Mouse (Mus musculus) lung, embryonic 14.5 days (tissue): Measurements from ENCODE around the gene Camk2d. TPM values are rescaled to one million over a fixed set of nuclear protein-coding genes. Genes with fewer than 3 reads are reported as not detected.

Experiments used
- ATAC-seq: fragments of 200-750 bp; cut with Nextera tagmentation; 2 replicates; pipeline ENCODE4 v1.8.0; 2017; ENCODE audit warnings: mild to moderate bottlenecking, moderate TSS enrichment, moderate library complexity; ENCODE audit not compliant: insufficient read depth
- DNase-seq: peaks from one replicate; pipeline ENCODE4 v3.0.0-alpha.2; 2015
- H3K27ac ChIP-seq: fragments of 300-500 bp; sonication (generic); 2 replicates; pipeline ENCODE4 v1.5.1; 2014; ENCODE audit warnings: low read depth, mild to moderate bottlenecking, moderate library complexity
- H3K27me3 ChIP-seq: fragments of 300-500 bp; sonication (generic); 2 replicates; pipeline ENCODE4 v1.6.1; 2014; ENCODE audit warnings: low read length, control low read depth; ENCODE audit not compliant: insufficient read depth
- H3K36me3 ChIP-seq: fragments of 300-500 bp; sonication (generic); 2 replicates; pipeline ENCODE4 v1.6.1; 2014; ENCODE audit warnings: control low read depth; ENCODE audit not compliant: insufficient read depth
- H3K4me1 ChIP-seq: fragments of 300-500 bp; sonication (generic); 2 replicates; pipeline ENCODE4 v1.6.1; 2014; ENCODE audit warnings: antibody characterized with exemption, control low read depth; ENCODE audit not compliant: insufficient read depth
- H3K4me2 ChIP-seq: fragments of 300-500 bp; sonication (generic); 2 replicates; pipeline ENCODE4 v1.6.1; 2014; ENCODE audit warnings: mild to moderate bottlenecking
- H3K4me3 ChIP-seq: fragments of 300-500 bp; sonication (generic); 2 replicates; pipeline ENCODE4 v1.5.1; 2014; ENCODE audit warnings: low read depth, low read length
- H3K9ac ChIP-seq: fragments of 300-500 bp; sonication (generic); 2 replicates; pipeline ENCODE4 v1.6.1; 2014
- H3K9me3 ChIP-seq: fragments of 300-500 bp; sonication (generic); 2 replicates; pipeline ENCODE4 v1.6.1; 2016; ENCODE audit warnings: low read depth, low read length, control low read depth
- CTCF ChIP-seq: IDR thresholded peaks from 2 replicates; pipeline ENCODE4 v1.5.1; 2016; ENCODE audit warnings: antibody characterized with exemption, low read depth
- WGBS: fragments of 180-500 bp; shearing (Covaris S2); extraction: QIAGEN DNeasy Blood & Tissue Kit; methylation state at CpG from one replicate; pipeline ENCODE4 v1.1.7; 2014; 5-methylcytosine and 5-hydroxymethylcytosine counted together
- polyA plus RNA-seq: library from polyadenylated mRNA; unstranded; fragments of >200 nt; fragmentation: Nextera tagmentation; extraction: Ambion mirVana; gene quantifications from 2 replicates; pipeline ENCODE4 v1.2.1, GENCODE M21; 2014

The Camk2d gene
- polyA plus RNA-seq, 1 experiment from 2014 or later: 43.2 TPM

DNA sequence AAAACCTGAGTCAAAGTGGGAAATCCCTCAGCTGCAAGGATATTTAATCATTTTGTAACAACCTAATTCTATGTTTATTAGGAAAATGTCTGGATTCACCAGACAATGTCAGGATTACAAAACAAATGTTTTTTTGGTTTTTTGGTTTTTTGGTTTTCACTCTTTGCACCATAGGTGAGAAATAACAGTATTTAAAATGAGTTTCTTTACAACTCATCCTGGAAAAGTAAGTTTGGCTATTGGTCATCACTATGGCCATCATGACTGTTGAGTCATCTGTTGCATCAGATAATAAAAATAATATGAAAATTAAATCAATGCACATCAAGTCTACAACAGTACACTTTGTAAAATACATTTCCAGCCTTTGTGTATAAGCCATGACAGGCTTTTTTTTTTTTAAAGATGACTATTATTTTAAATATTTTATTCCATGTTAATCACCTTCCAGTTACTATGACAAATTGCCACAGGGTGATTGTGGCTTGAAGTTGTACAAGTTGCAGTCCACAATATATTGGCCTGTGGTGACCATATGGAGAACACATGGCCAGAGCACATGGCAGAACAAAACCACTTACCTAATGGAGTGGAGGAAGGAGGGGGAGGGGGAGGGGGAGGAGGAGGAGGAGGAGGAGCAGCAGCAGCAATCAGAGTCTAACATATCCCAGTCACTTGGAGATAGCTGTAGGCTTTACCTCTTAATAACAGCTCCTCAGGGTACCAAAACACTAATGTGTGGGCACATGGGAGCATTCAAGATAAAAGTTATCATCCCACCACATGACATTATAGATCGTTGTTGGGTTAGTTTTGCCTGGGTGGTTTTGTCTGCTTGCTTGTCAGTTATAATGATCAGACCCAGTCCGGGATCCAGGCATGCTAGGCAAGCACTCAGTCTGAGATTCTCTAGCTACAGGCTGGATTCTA lies 197.2 kb downstream of the Camk2d start:
- WGBS: 84% methylated on average over 2 of the region's 2 CpGs
- H3K9me3 ChIP-seq: no peaks in the 10 kb centered on the region
- H3K4me2 ChIP-seq: no peak overlapping the region
- DNase-seq (no peak), ATAC-seq (no peak)
- peaks cover 14% of the 10 kb centered on the region; the same call in 1 of the 2 replicates for H3K36me3 ChIP-seq
- H3K27me3 ChIP-seq: no peaks in the 10 kb centered on the region
- TF ChIP-seq CTCF: no peak
- no peak overlapping the region for H3K27ac ChIP-seq
- no peak overlapping the region for H3K9ac ChIP-seq
- no peaks in the 10 kb centered on the region for H3K4me1 ChIP-seq
- H3K4me3 ChIP-seq: no peak overlapping the region

DNA sequence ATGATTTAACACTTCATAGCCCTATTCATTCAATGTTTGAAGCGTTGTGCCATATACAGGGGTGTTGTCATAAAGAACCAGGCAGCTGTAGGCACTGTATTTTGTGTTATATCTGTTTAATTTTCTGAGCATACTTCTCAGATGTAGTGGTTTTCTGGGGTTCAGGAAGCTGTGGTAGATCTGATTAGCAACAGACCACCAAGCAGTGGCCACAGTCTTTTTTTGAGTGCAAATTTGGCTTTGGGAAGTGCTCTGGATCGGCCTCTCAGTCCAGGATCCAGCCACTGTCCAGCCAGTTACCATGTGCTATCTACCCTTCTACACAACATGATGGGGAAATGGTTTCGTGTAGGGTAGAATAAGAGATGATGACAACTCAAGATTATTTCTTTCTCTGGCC lies 199.8 kb downstream of the Camk2d start:
- H3K4me1 ChIP-seq: no peaks in the 10 kb centered on the region
- H3K36me3 ChIP-seq: peaks cover 14% of the 10 kb centered on the region; the same call in 1 of the 2 replicates
- no peak overlapping the region for H3K4me2 ChIP-seq
- H3K27me3 ChIP-seq: no peaks in the 10 kb centered on the region
- no peak for ATAC-seq
- DNase-seq: no peak
- no peak overlapping the region for H3K4me3 ChIP-seq
- WGBS: 78% methylated on average over 3 of the region's 3 CpGs
- no peak for TF ChIP-seq CTCF
- no peak overlapping the region for H3K9ac ChIP-seq
- no peak overlapping the region for H3K27ac ChIP-seq
- H3K9me3 ChIP-seq: no peaks in the 10 kb centered on the region

DNA sequence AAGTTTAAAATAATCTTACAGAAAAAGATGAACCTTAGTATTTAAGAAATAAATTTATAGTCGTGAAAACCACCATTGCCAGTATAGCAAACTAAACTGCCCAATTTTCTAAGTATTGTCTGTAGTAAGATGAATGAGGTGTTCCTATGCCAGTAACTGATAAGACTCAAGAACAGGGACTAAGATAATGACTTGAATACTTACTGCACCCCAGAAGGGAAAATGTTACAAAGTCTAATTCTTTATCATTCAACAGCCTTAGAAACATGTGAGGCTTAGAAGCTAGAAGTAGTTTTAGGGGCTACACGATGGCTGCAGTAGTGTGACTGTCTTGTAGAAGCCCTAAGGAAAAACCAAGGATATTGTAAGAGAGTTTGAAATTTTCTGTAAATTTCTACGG lies 200.9 kb downstream of the Camk2d start:
- H3K4me3 ChIP-seq: no peak overlapping the region
- H3K27me3 ChIP-seq: no peaks in the 10 kb centered on the region
- TF ChIP-seq CTCF: no peak
- H3K9ac ChIP-seq: no peak overlapping the region
- ATAC-seq (no peak), DNase-seq (no peak)
- peaks cover 14% of the 10 kb centered on the region; the same call in 1 of the 2 replicates for H3K36me3 ChIP-seq
- no peaks in the 10 kb centered on the region for H3K4me1 ChIP-seq
- H3K4me2 ChIP-seq: no peak overlapping the region
- no peaks in the 10 kb centered on the region for H3K9me3 ChIP-seq
- WGBS: 67% methylated on average over 3 of the region's 3 CpGs
- no peak overlapping the region for H3K27ac ChIP-seq

DNA sequence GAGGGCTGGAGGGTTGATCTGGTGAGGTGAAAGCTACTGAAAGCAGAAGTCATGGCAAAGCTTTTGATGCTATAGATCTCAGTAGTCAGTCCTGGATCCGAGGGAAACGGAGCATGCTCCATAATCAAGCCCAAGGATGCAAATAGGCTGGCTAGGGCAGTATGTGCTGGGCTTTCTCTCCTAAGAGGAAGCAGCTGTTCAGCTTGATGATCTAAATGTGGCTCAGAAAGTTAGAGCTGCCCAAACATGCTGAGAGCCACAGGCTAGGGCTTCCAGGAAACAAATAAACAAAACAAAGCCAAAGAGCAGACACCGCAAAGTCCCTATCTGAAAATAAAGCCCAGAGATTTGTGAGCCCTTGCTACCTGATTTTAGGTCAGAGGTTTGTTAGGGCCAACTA lies 201.7 kb downstream of the Camk2d start:
- no peak for TF ChIP-seq CTCF
- no peaks in the 10 kb centered on the region for H3K4me1 ChIP-seq
- H3K36me3 ChIP-seq: peaks cover 14% of the 10 kb centered on the region; the same call in 1 of the 2 replicates
- no peak overlapping the region for H3K9ac ChIP-seq
- H3K4me2 ChIP-seq: no peak overlapping the region
- H3K27ac ChIP-seq: no peak overlapping the region
- no peak for ATAC-seq
- H3K9me3 ChIP-seq: no peaks in the 10 kb centered on the region
- no peak for DNase-seq
- H3K27me3 ChIP-seq: no peaks in the 10 kb centered on the region
- 89% methylated on average over 3 of the region's 3 CpGs for WGBS
- no peak overlapping the region for H3K4me3 ChIP-seq

DNA sequence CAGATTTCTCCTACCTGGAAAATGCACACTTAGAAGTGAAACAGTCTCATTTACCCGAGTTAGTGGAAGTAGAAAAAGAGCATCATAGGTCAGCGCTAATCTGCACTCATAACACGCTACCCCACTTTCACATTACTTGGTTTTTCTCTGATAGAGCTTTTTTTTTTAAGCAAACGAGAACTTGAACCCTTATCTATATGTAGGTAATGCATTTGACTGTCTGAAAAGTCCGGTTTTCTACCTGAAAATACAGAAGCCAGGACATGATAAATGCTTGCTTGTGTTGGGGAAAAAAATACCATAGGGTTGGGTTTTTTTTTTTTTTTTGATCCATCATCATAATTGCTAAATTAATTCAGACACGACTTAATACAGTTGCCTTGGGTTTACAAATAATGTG lies 206.9 kb downstream of the Camk2d start:
- no peaks in the 10 kb centered on the region for H3K4me1 ChIP-seq
- no peak overlapping the region for H3K9ac ChIP-seq
- H3K36me3 ChIP-seq: peaks cover 2% of the 10 kb centered on the region; the same call in 1 of the 2 replicates
- no peak overlapping the region for H3K27ac ChIP-seq
- H3K9me3 ChIP-seq: no peaks in the 10 kb centered on the region
- no peak overlapping the region for H3K4me2 ChIP-seq
- 85% methylated on average over 6 of the region's 6 CpGs for WGBS
- H3K27me3 ChIP-seq: no peaks in the 10 kb centered on the region
- ATAC-seq (no peak), DNase-seq (no peak)
- no peak overlapping the region for H3K4me3 ChIP-seq
- TF ChIP-seq CTCF: no peak

DNA sequence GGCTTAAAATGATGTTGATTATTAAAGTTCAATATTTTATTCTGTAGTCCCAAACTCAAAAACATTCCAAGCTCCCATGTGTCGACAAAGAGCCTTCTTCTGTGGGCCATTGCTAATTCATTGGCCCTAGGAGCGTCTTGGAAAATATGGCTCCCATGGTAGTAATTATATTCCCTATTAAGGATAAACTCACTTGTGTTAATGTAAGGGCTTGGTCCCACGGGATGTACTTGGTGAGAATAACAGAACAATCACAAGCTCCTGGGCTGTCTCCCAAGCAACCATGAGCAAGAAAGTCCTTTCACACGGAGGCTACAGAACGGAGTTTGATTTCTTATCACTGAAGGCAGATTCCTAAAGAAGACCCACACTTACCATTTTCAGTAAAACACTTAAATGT lies 208.9 kb downstream of the Camk2d start:
- Histone ChIP-seq H3K4me1 (no peaks in the 10 kb centered on the region), H3K9ac (no peak overlapping the region), H3K27ac (no peak overlapping the region), H3K27me3 (no peaks in the 10 kb centered on the region), H3K9me3 (no peaks in the 10 kb centered on the region), H3K36me3 (no peaks in the 10 kb centered on the region), H3K4me3 (no peak overlapping the region), H3K4me2 (no peak overlapping the region)
- no peak for TF ChIP-seq CTCF
- DNase-seq (no peak), ATAC-seq (no peak)
- WGBS: 83% methylated on average over 5 of the region's 5 CpGs

DNA sequence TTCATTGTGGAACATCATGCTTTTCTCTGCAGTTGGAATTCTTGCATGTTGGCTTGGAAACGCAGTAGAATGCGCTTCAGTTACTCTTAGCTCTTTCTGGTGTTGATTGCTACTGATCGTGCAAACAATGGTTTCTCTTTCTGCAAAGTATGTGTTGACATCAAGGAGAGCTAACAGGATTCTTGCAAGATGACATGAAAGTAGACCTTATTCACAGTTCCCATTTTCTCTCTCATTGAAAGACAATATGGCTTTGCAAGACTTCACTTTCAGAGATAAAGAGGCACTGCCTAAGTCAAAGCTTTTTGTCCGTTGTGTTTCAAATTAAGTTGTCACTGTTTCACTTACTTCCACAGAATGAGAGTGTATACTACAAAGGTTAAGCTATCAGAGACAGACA lies 210.0 kb downstream of the Camk2d start:
- TF ChIP-seq CTCF: no peak
- no peaks in the 10 kb centered on the region for H3K36me3 ChIP-seq
- 88% methylated on average over 4 of the region's 4 CpGs for WGBS
- no peaks in the 10 kb centered on the region for H3K4me1 ChIP-seq
- H3K4me3 ChIP-seq: no peak overlapping the region
- H3K27ac ChIP-seq: no peak overlapping the region
- DNase-seq: no peak
- no peak overlapping the region for H3K4me2 ChIP-seq
- H3K27me3 ChIP-seq: no peaks in the 10 kb centered on the region
- H3K9me3 ChIP-seq: no peaks in the 10 kb centered on the region
- ATAC-seq: no peak
- no peak overlapping the region for H3K9ac ChIP-seq
